10 mouse cellular contexts compared by ENCODE assay signal in genomic region chr4:44518923-44519322, GRCm38 (mm10).
A peak's percentile ranks its signal among the peaks of the same experiment; 100 is the strongest.
DNase-seq lines count a peak whose midpoint lies in the region; ATAC-seq and TF ChIP-seq lines count a peak whose summit lies in the region.
"Had no signal": no experiment of that assay in that cellular context is flagged by ENCODE, and none has a peak within 500 bp of the region (broad histone marks: within the 10 kb centered on the region; RNA-seq: fewer than 3 reads in every experiment).

No protein-coding gene starts in this region.

- 0 out of 2 replicates have a peak overlapping the region, but pooled peaks have one; percentile 16 for H3K9ac ChIP-seq in forebrain, embryonic 13.5 days
- H3K9ac ChIP-seq in lung, postnatal 0 days (replicated peaks; ENCODE audit: low read depth): no peak overlapping the region
- no peak overlapping the region for H3K9ac ChIP-seq in kidney, embryonic 15.5 days
- H3K9ac ChIP-seq: lung, embryonic 15.5 days had no signal

- H3K4me1 ChIP-seq in forebrain, embryonic 13.5 days: peaks cover 14% of the 10 kb centered on the region
- no peaks in the 10 kb centered on the region for H3K4me1 ChIP-seq in lung, postnatal 0 days (ENCODE audit: insufficient read depth, low read depth, low read length)
- H3K4me1 ChIP-seq in kidney, embryonic 15.5 days: peaks cover 6% of the 10 kb centered on the region
- H3K4me1 ChIP-seq: lung, embryonic 15.5 days had no signal

- TF ChIP-seq EP300 in lung, postnatal 0 days (IDR thresholded peaks at IDR 0.05): no peak

- intact Hi-C loops in left cerebral cortex, postnatal 25 days (cut with DNase I): no loop called here
- intact Hi-C loops in gastrocnemius, postnatal 36 days (cut with DNase I): no loop called here

- TF ChIP-seq CTCF in lung, postnatal 0 days (IDR thresholded peaks at IDR 0.05): no peak

- H3K27ac ChIP-seq in forebrain, embryonic 13.5 days: no peak overlapping the region
- H3K27ac ChIP-seq in lung, postnatal 0 days (ENCODE audit: low read length): no peak overlapping the region
- no peak overlapping the region for H3K27ac ChIP-seq in kidney, embryonic 15.5 days
- H3K27ac ChIP-seq: lung, embryonic 15.5 days had no signal

- peak; percentile 12 for DNase-seq in right cerebral cortex, adult 18-20 months
- DNase-seq in right cerebral cortex, postnatal 4 days: no peak
- peak; percentile 4 to 38 for DNase-seq in left cerebral cortex, postnatal 25 days (ENCODE audit: low spot score in 2 of 2)
- no peak for DNase-seq in lung, postnatal 0 days (ENCODE audit: low spot score)
- DNase-seq in gastrocnemius, postnatal 36 days: no peak
- DNase-seq: adrenal gland, adult 2 months; thymus, postnatal 36 days had no signal

- peaks cover 96% of the 10 kb centered on the region for H3K27me3 ChIP-seq in forebrain, embryonic 13.5 days
- no peaks in the 10 kb centered on the region for H3K27me3 ChIP-seq in lung, postnatal 0 days (replicated peaks; ENCODE audit: insufficient read depth, low read length)
- no peaks in the 10 kb centered on the region for H3K27me3 ChIP-seq in kidney, embryonic 15.5 days
- H3K27me3 ChIP-seq: lung, embryonic 15.5 days had no signal

- no peaks in the 10 kb centered on the region for H3K9me3 ChIP-seq in forebrain, embryonic 13.5 days (replicated peaks)
- no peaks in the 10 kb centered on the region for H3K9me3 ChIP-seq in lung, postnatal 0 days (ENCODE audit: low read length)
- H3K9me3 ChIP-seq in kidney, embryonic 15.5 days (replicated peaks): no peaks in the 10 kb centered on the region
- H3K9me3 ChIP-seq: lung, embryonic 15.5 days had no signal

- H3K4me3 ChIP-seq in forebrain, embryonic 13.5 days: no peak overlapping the region
- H3K4me3 ChIP-seq in lung, postnatal 0 days (ENCODE audit: low read depth, low read length): no peak overlapping the region
- H3K4me3 ChIP-seq in kidney, embryonic 15.5 days (replicated peaks): no peak overlapping the region
- H3K4me3 ChIP-seq: lung, embryonic 15.5 days had no signal

- no peak overlapping the region for H3K4me2 ChIP-seq in forebrain, embryonic 13.5 days
- no peak overlapping the region for H3K4me2 ChIP-seq in lung, postnatal 0 days (replicated peaks; ENCODE audit: low read depth, low read length)
- no peak overlapping the region for H3K4me2 ChIP-seq in kidney, embryonic 15.5 days
- H3K4me2 ChIP-seq: lung, embryonic 15.5 days had no signal

- peak; percentile 73 for ATAC-seq in forebrain, embryonic 13.5 days
- ATAC-seq in lung, postnatal 0 days: no peak
- ATAC-seq in kidney, embryonic 15.5 days (replicated peaks; ENCODE audit: low FRiP score): no peak

- H3K36me3 ChIP-seq in forebrain, embryonic 13.5 days (ENCODE audit: poor library complexity, severe bottlenecking): no peaks in the 10 kb centered on the region
- H3K36me3 ChIP-seq in lung, postnatal 0 days (ENCODE audit: insufficient read depth, low read length): no peaks in the 10 kb centered on the region
- H3K36me3 ChIP-seq in kidney, embryonic 15.5 days: no peaks in the 10 kb centered on the region
- H3K36me3 ChIP-seq: lung, embryonic 15.5 days had no signal

- 8% methylated on average over 11 of the region's 11 CpGs for WGBS in forebrain, embryonic 13.5 days
- 59% methylated on average over 11 of the region's 11 CpGs for WGBS in lung, postnatal 0 days
- WGBS in kidney, embryonic 15.5 days: 45% methylated on average over 11 of the region's 11 CpGs

Comparison
In these comparisons a context has a peak if more than half of its experiments do, and no peak if none do; other contexts are left out.
1. DNase-seq: peak in right cerebral cortex, adult 18-20 months (single experiment) and left cerebral cortex, postnatal 25 days (2 of 2); none in right cerebral cortex, postnatal 4 days (single experiment), lung, postnatal 0 days (single experiment) and gastrocnemius, postnatal 36 days (0 of 2).